Mouse (Mus musculus) effector memory CD4-positive, alpha-beta T cell, adult 5 months (primary cell): ENCODE measurements around the gene Gne. TPM values are rescaled to one million over a fixed set of nuclear protein-coding genes. Genes with fewer than 3 reads are reported as not detected.

Source experiments
- polyA plus RNA-seq: library from polyadenylated mRNA; unstranded; fragments of 100-300 nt; shearing (Covaris generic); gene quantifications from one replicate; pipeline ENCODE4 v1.2.1, GENCODE M21; 2017

Gene Gne
- 47.9 TPM for polyA plus RNA-seq

DNA sequence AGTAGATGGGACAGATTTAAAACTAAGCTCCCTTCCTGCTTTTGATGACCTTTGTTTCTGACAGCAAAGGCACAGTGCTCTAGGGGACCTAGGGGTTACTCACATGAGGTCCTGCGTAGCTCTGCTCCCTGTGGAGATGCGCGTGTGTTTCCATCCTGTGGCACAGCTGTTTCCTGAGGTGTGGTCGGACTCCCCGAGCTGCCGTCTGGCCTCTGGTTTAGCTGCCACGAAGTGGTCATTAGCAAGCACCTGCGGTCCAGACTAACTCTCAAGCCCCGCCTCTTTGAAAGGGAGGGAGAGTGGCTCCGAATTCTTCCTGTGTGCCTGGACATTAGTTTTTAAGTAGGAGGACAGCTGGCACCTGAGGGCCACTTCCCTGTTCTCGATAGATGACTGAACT, at the start of gene Gne:
Gene Gne, minus strand, starts transcription at position 233 of the 400 bp plus-strand sequence.

DNA sequence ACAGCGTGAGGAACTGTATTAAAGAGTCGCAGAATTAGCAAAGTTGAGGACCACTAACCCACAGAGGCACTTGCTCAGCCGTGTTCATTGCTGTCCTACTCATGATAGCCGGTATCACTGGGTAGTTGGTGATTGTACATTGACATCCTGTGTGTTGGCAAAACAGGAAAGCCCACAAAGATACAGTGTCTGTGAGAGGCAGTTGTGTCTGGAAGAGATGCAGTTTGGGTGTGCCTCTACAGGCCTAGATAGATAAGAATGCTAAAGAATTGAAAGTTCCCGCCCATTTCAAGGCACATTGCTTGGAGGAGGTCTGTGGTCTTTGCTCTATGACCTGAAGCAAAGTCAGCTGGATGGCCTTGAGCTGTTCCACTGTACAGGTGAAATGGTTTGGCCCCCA, 79.9 kb downstream of the Gne start, which contains the start of gene Clta:
Gene Clta, plus strand, starts transcription at position 327 of the 400 bp plus-strand sequence.

Other genes with a start within 250 kb of the Gne start
- gene Olfr157, start 244.0 kb downstream of the Gne start, polyA plus RNA-seq = 0.87 TPM
- gene Olfr155, start 232.6 kb downstream of the Gne start, polyA plus RNA-seq = not detected
- gene Reck, start 208.6 kb downstream of the Gne start, polyA plus RNA-seq = 6.6 TPM
- 125 TPM for gene Glipr2, start 126.8 kb downstream of the Gne start, polyA plus RNA-seq
- gene Ccin, start 100.7 kb downstream of the Gne start, polyA plus RNA-seq = not detected
- gene Clta, start 79.7 kb downstream of the Gne start, polyA plus RNA-seq = 207 TPM
- 82.1 TPM for gene Rnf38, start 149.6 kb upstream of the Gne start, polyA plus RNA-seq
- gene Melk, start 216.7 kb upstream of the Gne start, polyA plus RNA-seq = 0.89 TPM